Mouse (Mus musculus): ENCODE results near the gene Pnpla3. TPM values are rescaled to one million over a fixed set of nuclear protein-coding genes. Genes with fewer than 3 reads are reported as not detected.
A peak's percentile ranks its signal among the peaks of the same experiment; 100 is the strongest.
"Not testable (repeated sequence)": the region's sequence is repeated elsewhere in the genome, so short reads cannot be mapped to it uniquely, and the experiment has no call there.

The Pnpla3 gene
- total and polyA plus RNA-seq, 2 experiments from 2014 or later: 3.0 to 5.6 TPM

GRCm38 (mm10) chr15:84140929-84141328 lies 26.7 kb upstream of the Pnpla3 start:
- Histone ChIP-seq H3K9ac (no peak overlapping the region), H3K9me3 (ENCODE audit: low read length) (no peaks in the 10 kb centered on the region), H3K27ac (ENCODE audit: low read depth, low read length) (no peak overlapping the region), H3K27me3 (ENCODE audit: insufficient read depth, low read length) (no peaks in the 10 kb centered on the region), H3K36me3 (ENCODE audit: insufficient read depth) (no peaks in the 10 kb centered on the region), H3K4me3 (ENCODE audit: low read depth, low read length) (no peak overlapping the region), H3K4me1 (ENCODE audit: insufficient read depth) (no peaks in the 10 kb centered on the region), H3K4me2 (ENCODE audit: low read depth) (no peak overlapping the region)
- ATAC-seq (no peak), DNase-seq (no peak)
- WGBS: 37% methylated on average over 5 of the region's 5 CpGs
- no peak for TF ChIP-seq CTCF (IDR thresholded peaks at IDR 0.05; ENCODE audit: low read depth)

- no peaks in the 10 kb centered on the region for H3K36me3 ChIP-seq (ENCODE audit: insufficient read depth)
- no peak overlapping the region for H3K27ac ChIP-seq (ENCODE audit: low read depth, low read length)
- no peaks in the 10 kb centered on the region for H3K27me3 ChIP-seq (ENCODE audit: insufficient read depth, low read length)
- H3K4me2 ChIP-seq (ENCODE audit: low read depth): no peak overlapping the region
- H3K9ac ChIP-seq: no peak overlapping the region
- no peaks in the 10 kb centered on the region for H3K9me3 ChIP-seq (ENCODE audit: low read length)
- H3K4me1 ChIP-seq (ENCODE audit: insufficient read depth): no peaks in the 10 kb centered on the region
- no peak overlapping the region for H3K4me3 ChIP-seq (ENCODE audit: low read depth, low read length)
- ATAC-seq (no peak), DNase-seq (no peak)
- 92% methylated on average over 2 of the region's 2 CpGs for WGBS
- TF ChIP-seq CTCF (IDR thresholded peaks at IDR 0.05; ENCODE audit: low read depth): no peak
These were observed 11.5 kb upstream of the Pnpla3 start for GRCm38 (mm10) chr15:84156158-84156557.

GRCm38 (mm10) chr15:84157530-84157929 lies 10.1 kb upstream of the Pnpla3 start:
- not testable (repeated sequence) for H3K27ac ChIP-seq (ENCODE audit: low read depth, low read length); H3K27me3 ChIP-seq (ENCODE audit: insufficient read depth, low read length); DNase-seq; H3K9me3 ChIP-seq (ENCODE audit: low read length); H3K4me3 ChIP-seq (ENCODE audit: low read depth, low read length); H3K4me1 ChIP-seq (ENCODE audit: insufficient read depth); H3K4me2 ChIP-seq (ENCODE audit: low read depth); H3K36me3 ChIP-seq (ENCODE audit: insufficient read depth); H3K9ac ChIP-seq; ATAC-seq
- WGBS: 91% methylated on average over 6 of the region's 6 CpGs

DNA sequence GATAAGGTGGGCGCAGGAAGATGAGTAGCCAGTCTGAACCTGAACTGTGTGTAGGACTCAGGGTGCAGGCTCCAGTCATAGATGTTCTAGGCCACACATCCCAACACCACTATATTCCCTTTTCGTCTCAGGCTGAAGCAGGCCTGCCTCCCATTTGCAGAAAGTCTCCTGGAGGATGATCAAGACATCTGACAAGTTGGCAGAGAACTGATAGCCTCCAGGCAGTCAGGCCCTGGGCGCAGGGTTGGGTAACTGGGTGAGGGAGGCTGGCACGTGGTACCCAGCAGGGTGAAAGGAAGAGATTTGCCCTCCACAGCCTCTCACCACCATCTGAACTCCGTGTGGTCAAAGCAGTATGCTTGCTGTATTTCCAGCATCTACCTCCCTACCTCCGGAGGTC lies 5.8 kb upstream of the Pnpla3 start:
- H3K27me3 ChIP-seq (ENCODE audit: insufficient read depth, low read length): no peaks in the 10 kb centered on the region

GRCm38 (mm10) chr15:84166818-84167217 lies 819 bp upstream of the Pnpla3 start:
- H3K9me3 ChIP-seq (ENCODE audit: low read length): no peaks in the 10 kb centered on the region
- 0 out of 2 replicates have a peak, but pooled peaks cover under 1% of the 10 kb centered on the region for H3K36me3 ChIP-seq (ENCODE audit: insufficient read depth)
- H3K4me1 ChIP-seq (ENCODE audit: insufficient read depth): peaks cover 12% of the 10 kb centered on the region
- H3K4me3 ChIP-seq (ENCODE audit: low read depth, low read length): no peak overlapping the region
- H3K4me2 ChIP-seq (ENCODE audit: low read depth): peak overlapping the region; percentile 65
- DNase-seq: no peak
- H3K27me3 ChIP-seq (ENCODE audit: insufficient read depth, low read length): no peaks in the 10 kb centered on the region
- 67% methylated on average over 6 of the region's 6 CpGs for WGBS
- no peak for TF ChIP-seq CTCF (IDR thresholded peaks at IDR 0.05; ENCODE audit: low read depth)
- no peak overlapping the region for H3K9ac ChIP-seq
- ATAC-seq: no peak
- no peak overlapping the region; the same call in 1 of the 2 replicates for H3K27ac ChIP-seq (ENCODE audit: low read depth, low read length)

More for the DNA sequence above, 5.8 kb upstream of the Pnpla3 start:
- 72% methylated on average over 6 of the region's 6 CpGs for WGBS
- ATAC-seq: no peak
- TF ChIP-seq CTCF (IDR thresholded peaks at IDR 0.05; ENCODE audit: low read depth): no peak
- no peak for DNase-seq
- Histone ChIP-seq H3K36me3 (ENCODE audit: insufficient read depth) (no peaks in the 10 kb centered on the region), H3K9ac (no peak overlapping the region), H3K9me3 (ENCODE audit: low read length) (no peaks in the 10 kb centered on the region), H3K4me3 (ENCODE audit: low read depth, low read length) (no peak overlapping the region), H3K4me2 (ENCODE audit: low read depth) (no peak overlapping the region), H3K4me1 (ENCODE audit: insufficient read depth) (peaks cover 2% of the 10 kb centered on the region; the same call in 1 of the 2 replicates), H3K27ac (ENCODE audit: low read depth, low read length) (no peak overlapping the region)

GRCm38 (mm10) chr15:84168170-84169161 lies 829 bp downstream of the Pnpla3 start:
- ATAC-seq (peak; percentile 39), DNase-seq (peak; percentile 74)
- WGBS: 2% methylated on average over 28 of the region's 28 CpGs
- Histone ChIP-seq H3K4me1 (ENCODE audit: insufficient read depth) (peaks cover 12% of the 10 kb centered on the region), H3K27me3 (ENCODE audit: insufficient read depth, low read length) (no peaks in the 10 kb centered on the region), H3K9ac (peak overlapping the region; percentile 69), H3K4me3 (ENCODE audit: low read depth, low read length) (peak overlapping the region; percentile 61), H3K27ac (ENCODE audit: low read depth, low read length) (peak overlapping the region; percentile 77), H3K9me3 (ENCODE audit: low read length) (no peaks in the 10 kb centered on the region), H3K36me3 (ENCODE audit: insufficient read depth) (0 out of 2 replicates have a peak, but pooled peaks cover 3% of the 10 kb centered on the region), H3K4me2 (ENCODE audit: low read depth) (peak overlapping the region; percentile 65)
- peak; percentile 10; the same call in 1 of the 2 replicates for TF ChIP-seq CTCF (IDR thresholded peaks at IDR 0.05; ENCODE audit: low read depth)

DNA sequence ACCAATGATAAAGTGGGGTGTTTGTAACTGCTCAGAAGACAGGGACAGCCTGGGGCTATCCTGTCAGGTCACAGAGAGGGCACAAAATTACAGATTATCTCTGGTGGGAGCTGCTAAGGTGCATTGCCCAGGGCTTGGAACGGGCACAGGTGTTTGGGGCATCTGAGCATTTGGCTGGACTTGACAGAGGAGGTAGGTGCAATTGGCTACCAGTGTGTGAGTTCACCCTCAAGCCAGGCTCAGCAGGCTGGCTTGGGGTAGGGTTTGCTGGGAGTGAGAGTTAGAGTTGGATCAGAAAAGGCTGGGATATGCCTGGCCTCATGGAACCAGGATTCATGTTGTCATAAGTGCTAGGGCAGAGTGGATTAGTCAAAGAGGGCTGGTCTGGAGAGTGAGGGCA lies 1.9 kb downstream of the Pnpla3 start:
- H3K4me3 ChIP-seq (ENCODE audit: low read depth, low read length): no peak overlapping the region
- H3K27ac ChIP-seq (ENCODE audit: low read depth, low read length): no peak overlapping the region
- no peak for TF ChIP-seq CTCF (IDR thresholded peaks at IDR 0.05; ENCODE audit: low read depth)
- no peaks in the 10 kb centered on the region for H3K27me3 ChIP-seq (ENCODE audit: insufficient read depth, low read length)
- no peak for DNase-seq
- H3K4me2 ChIP-seq (ENCODE audit: low read depth): peak overlapping the region; percentile 65; the same call in 1 of the 2 replicates
- H3K36me3 ChIP-seq (ENCODE audit: insufficient read depth): 0 out of 2 replicates have a peak, but pooled peaks cover 3% of the 10 kb centered on the region
- peaks cover 12% of the 10 kb centered on the region for H3K4me1 ChIP-seq (ENCODE audit: insufficient read depth)
- 72% methylated on average over 1 of the region's 1 CpGs for WGBS
- H3K9me3 ChIP-seq (ENCODE audit: low read length): no peaks in the 10 kb centered on the region
- H3K9ac ChIP-seq: no peak overlapping the region
- no peak for ATAC-seq
